Mouse (Mus musculus) thymus, postnatal 14 days (tissue): ENCODE measurements around the gene Mrpl14.
A peak's percentile ranks its signal among the peaks of the same experiment; 100 is the strongest.

Experiments used
- DNase-seq: peaks from one replicate; pipeline ENCODE4 v3.0.0; 2021

Gene Mrpl14

DNA sequence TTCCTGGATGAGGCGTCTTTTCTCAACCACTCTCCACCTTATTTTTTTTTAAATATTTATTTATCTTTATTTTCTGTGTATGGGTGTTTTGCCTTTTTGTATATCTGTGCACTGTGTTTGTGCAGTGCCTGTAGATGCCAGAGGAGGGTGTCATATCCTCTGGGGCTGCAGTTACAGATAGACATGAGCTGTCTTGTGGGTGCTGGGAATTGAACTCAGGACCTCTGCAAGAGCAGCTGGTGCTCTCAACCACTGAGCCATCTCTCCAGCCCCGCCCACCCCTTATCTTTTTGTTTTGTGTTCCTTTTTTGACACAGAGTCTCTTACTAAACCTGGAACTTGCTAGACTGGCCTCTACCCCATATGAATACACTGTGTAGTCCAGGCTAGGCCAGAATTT is 41.4 kb downstream of the Mrpl14 start:
- DNase-seq: no peak

DNA sequence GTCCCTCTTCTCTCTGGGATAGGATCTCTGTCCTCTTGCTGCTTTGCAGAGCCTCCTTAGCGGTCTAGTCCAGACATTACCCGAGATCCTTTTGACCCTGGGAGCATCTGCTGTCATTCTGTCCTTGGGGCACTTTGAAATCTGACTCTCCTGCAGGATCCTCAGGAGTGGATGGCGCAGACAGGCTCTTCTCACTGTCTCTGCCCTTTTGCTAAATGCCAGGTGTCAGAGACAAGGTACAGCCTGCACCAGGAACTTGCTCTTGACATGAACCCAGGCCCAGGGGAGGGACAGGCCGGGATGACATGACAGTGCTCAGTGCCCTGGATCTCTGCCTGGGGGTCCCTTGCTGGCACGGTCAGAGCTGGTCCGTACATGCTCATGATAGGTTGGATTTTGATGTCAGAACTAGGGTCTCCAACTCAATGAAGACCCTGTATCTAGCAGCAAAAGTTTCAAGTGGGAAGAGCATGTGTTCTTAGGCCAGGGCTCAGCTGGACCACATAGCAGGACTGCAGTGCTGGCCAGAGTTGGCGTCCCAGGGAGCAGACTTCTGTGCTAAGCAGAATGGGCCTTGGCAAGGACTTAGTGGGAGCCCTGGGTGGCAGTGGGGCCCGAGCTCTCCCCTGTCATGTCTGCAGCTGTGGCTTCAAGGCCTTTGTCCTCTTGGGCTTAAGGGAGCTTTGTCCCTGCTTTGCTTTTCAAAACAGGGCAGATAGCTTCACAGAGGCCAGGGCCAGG is 42.0 kb downstream of the Mrpl14 start:
- no peak for DNase-seq

DNA sequence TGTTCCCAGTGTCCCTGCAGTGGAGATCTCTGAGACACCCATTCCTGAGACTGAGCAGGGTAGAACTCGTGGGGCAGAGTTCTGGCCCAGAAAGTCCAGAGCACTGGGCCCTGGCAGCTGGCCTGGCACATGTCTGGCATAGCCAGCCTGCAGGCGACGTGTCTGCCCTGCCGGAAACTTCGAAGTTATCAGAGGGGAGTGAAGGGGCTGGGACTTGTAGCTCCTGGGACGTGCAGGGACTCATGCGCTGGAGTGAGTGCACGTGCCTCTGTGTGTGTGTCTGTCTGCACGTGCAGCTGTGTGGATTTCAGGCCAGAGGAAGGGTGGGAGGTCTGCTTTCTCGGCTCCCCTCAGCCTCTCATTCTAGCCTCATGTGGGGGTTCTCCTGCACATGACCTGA is 43.3 kb downstream of the Mrpl14 start:
- no peak for DNase-seq

DNA sequence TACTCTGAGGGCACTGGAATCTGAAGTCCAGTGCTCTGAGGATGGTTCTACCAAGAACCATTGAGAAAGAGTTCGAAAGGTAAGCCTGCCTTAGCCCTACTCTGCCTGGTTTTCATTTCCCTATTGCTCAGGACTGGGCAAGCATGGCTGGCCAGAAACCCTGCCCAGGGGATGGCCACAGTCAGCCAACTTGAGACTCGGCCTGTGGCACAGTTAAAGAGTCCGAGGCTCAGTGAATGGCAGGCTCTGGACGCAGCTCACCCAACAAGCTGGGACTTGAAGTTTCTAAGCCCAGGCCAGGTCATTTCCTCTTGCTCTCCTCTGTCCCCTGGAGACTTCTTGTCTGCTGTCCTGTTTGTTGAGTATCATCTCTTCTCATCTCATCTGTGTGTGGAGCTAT is 44.6 kb downstream of the Mrpl14 start:
- DNase-seq: no peak

DNA sequence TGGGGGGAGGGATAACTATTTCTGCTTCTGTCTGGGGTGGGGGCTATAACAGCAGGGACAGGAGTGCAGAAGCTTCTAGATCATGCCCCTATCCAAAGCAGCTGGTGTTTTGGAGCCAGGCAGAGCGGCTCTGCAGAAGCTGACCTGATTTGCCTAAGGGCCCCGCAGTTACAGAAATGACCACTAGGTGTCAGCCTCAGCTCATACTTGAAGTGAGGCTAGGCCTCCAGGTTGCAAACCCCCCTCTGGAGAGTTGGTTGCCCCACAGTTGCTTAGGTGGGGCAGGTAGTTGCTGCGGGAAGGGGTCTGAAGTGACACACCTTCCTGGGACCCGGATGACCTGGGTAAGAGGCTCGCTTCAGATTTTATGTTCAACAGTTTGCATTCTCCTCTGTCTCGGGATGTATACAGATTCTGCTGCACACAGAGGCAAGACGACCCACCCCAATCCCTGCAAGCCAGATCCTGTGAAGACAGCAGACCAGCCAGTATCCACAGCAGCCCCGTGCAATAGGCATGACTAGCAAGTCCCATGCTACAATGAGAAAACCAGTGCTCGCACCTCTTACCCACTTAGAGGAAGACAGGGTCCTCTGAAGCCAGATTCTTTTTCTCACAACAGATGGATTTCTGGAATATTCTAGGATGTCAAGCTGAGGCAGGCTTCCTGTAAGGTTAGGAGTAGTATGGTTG is 45.2 kb downstream of the Mrpl14 start:
- DNase-seq: peak; percentile 90

DNA sequence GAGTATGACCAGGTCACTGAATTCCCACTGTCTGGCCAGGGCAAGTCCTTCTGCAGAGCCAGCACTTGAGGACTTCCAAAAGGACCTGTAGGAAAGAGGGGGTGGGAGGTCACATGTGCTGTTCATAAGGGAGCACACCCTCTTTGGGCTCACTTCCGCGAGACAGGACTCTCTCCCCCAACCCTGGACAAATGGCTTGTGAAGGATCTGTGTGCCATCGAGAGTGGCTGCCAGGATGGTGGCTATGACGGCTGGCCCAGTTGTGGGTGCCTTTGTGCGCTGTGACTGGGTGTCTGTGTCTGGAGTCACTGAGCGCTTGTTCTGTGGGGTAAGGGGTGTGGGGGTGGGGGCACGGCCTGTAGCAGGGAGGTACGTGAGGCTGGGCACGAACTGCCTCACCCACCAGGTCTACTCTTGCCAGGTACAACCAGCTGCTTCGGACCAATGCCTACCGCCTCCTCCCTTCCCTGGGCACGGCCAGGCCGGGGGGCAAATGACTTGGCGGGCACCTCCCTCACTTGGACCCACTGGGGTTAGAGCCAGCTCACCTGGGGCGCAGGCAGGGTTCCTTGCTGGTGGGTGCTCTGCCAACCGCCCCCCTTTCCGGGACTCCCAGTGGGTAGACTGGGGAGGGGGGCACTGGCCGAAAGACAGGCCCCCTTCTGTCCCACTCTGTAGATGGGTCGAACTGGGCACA is 47.1 kb downstream of the Mrpl14 start:
- DNase-seq: no peak

DNA sequence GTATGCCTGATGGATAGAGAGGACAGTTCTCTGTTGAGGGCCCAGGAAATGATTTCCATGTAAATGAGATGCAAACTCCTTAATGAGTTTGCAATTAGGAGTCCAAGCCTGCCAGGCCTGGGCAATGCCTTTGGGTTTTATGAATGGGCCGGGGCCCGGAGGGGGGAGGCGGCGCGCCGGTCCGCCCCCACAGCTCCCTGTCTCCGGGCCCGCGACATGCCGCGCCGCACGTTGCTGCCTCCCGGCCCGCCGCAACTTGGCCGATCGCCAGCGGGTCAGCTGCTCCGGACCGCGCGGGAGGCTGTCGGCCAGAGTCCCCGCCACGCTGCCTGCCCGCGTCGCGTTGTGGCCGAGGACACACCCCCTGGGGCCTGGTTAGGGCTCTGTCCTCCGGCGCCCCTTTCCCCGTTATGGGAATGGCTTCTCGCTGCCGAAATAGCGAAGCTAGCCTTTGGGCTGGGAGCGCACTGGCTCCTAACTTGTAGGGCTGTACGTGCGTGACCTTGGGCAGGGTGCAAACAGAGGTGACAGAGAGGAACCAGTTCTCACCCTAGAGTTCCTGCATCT is 47.7 kb downstream of the Mrpl14 start, which contains the start of gene 1600014C23Rik:
Gene 1600014C23Rik (minus strand): TSS at position 110 of the 567 bp plus-strand sequence.
- peak; percentile 14 for DNase-seq

DNA sequence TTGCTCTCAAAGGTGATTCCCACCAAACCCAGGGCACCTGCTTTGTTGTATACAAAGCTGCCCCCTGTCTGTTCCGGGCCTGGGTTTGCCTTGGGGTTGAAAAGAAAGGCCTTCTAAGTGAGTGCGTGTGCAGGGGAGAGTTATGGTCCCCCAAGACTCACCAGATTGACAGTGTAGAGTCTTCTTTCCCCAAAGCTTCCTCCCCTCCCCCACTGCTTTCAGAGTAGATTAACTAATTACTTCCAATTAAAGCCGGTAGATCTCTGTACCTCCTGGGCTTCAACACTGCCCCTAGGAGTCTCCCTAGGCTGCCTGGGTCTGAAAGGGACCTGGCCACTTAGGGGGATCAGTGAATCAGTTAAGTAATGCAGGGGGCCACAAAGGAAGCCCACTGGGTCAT is 48.2 kb downstream of the Mrpl14 start:
- DNase-seq: no peak

DNA sequence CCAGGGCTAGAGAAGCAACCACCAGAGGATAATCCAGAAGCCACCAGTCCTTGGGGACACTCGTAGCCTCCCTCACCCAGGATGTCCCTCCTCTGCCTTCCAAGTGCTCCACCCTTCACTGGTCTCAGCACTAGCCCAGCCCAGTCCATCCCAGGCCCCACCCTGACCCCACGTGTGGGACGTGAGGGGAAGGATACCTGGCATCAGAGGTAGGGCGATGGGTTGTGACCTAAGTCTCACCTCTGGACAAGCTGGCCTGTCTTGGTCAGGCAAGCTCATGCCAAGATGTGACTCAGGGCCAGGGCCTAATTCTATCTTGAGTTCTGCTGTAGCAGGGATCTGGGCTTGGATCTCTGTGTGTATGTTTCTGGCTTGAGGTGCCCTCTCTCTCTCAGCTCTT is 48.8 kb downstream of the Mrpl14 start:
- DNase-seq: no peak

DNA sequence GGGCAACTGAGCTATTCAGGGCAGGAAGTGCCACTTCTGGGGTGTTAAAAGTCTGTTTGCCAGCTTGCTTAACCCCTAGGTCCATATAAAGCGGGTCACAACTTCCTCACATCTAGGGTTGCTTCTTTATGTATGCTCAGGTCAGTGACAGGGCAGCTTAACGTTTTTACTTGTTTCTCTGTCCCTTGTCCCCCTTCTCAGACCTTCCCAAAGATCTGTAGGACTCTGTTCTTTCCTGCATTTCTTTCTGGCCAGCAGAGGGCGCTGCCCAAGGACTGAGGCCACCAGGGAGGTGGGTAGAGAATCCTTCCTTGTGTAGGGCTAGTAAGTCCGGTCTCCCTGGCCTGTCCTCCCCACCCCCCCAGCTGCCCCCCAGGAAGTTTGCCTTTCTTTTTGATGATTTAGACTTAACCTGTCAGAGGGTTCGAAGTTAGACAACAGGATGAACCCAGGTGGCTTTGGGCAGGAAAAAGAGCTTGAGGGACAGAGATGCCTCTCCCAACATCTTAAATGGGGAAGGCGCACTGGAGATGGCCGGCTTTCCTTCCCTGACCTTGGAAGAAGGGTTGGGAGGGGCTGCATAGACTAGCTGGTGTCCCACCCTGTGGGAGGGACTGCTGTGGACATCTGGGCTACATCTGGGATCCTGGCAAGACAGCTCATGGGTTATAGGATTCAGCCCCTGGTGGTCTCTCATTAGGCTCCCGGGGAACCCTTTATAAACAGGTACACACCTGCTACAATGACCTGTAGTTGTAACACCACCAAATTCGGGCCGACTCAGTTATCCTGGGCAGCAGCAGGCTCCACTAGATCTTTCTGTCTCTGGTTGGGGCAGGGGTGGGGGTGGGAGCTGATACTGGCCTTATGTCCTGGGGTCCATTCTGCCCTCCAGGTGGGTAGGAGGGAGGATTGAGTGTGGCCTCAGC is 49.5 kb downstream of the Mrpl14 start:
- peak; percentile 83 for DNase-seq

DNA sequence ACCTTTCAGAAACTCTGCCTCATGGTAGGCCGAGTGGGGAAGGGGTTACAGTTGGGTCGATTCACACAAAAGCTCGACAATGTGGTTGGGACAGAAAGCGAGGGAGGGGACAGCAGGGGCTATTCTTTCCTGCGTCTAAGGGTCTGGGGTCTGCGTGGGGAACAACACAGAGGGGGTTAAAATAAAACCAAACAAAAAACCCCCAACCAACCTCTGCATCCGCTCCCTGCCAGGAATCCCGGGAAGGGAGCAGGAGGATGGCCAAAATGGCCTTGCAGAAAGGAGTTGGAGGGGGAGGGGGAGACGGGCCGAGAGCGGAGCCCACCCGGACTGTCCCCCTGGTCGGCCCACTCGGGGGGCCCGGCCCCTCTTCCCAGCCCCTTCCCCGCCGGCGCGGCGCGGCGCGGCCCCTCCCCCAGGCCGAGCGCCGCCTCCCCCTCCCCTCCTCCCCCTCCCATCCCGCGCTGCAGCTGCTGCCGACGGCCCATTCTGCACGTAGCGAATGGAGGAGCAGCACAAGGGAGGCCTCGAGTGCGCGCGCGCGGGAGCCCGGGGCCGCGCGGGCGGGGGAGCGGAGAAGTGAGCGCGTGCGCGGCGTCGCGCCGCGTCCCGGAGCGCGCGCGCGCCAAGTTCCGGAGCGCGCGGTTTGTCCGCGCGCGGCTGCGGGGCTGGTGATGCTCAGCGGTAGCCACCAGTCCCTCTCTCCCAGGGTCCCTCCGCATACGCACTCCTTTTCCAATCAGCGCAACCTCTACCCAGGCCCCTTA is 50.4 kb downstream of the Mrpl14 start:
- DNase-seq: peak; percentile 93

DNA sequence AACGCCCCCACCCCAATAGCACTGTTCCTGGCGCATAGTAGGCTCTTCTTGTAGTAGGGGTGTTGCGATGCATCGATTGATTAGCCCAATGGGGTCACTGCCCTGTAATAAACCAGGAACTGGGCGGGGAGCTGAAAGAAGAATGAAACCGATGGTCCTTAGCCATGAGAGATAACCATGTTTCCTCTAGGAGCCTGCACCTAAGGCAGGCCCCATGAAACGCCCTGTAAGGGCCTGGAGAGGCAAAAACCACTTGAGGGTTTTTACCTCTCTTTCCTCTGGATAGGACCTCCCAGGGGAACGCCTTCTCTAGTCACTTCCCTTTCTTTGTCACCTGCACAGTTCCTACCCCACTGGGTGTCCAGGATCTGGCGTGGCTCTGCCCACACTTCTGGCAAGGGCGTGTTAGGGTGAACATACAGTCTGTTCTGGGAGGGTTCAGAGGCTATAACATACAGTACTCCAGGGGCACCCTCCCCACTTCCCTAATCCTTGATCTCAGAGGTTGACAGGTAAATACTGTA is 51.0 kb downstream of the Mrpl14 start:
- peak; percentile 16 for DNase-seq

DNA sequence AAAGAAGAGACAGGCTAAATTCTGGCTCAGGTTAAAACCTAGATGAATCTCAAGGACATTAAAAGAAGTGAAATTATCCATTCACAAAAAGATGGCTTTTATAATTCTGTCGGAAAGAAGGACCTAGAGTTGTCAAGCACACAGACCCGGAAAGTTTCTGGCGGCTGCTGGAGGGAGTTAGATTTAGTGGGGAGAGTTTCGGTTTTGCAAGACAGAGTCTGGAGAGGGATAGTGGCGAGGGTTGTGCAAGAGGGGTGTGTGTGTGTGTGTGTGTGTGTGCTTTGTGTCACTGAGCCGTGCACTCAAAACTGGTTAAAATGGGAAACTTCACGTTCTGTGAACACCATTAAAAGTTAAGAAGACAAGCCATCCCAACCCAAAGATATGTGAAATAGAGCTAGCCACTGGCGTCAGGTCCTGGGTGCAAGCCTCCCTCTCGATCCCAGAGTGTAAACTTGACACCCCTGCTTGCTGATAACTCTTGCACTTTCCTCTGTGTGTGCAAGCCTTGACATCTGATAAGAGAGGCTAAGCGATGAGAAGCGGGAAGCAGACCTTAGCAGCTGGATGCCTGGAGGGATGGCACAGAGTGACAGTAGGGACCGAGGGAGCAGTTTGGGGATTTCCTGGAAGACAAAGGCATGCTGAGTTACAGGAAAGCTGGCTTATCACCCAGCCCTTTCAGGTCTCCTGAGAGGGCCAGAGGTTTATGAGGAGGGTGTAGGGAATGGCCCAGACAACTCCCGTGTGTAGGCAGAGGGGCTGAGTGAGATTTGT is 56.4 kb downstream of the Mrpl14 start:
- no peak for DNase-seq

DNA sequence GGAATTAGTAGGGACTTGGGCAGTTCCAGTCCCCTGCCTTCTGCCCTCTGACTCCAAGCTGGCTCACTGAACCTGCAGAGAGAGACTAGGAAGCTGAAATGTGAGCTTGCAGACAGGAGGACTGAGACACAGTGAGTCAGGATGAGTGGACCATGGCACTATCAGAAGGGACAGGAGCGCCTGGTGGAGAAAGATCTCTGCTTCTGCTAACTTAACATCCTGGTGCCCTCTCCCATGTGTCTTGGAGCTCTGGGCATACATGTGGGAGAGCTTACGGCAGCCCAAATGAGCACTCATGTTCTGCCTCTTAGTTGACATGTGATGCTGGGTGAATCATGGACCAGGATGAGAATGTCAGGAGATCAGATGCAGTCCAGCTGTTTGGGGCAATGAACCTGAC is 59.5 kb downstream of the Mrpl14 start:
- no peak for DNase-seq

DNA sequence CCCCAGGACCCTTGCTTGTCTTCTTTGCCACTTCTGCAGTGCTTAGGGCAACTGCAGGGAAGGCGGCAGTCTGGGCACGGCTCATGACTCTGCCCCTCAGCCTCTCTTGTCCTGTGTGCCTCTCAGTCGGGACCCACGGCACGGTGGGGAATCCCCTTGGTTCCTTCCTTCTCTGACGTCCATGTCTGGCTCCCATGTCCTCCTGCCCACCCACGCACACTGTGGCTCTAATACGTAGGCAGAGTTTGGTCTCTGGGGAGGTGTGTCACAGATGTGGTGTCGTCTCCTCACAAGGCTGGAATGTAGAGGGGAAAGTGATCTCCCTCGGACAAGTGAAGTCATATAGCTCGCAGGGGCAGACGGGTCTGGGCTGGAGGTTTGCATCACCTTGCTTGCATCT is 60.6 kb downstream of the Mrpl14 start:
- DNase-seq: no peak

DNA sequence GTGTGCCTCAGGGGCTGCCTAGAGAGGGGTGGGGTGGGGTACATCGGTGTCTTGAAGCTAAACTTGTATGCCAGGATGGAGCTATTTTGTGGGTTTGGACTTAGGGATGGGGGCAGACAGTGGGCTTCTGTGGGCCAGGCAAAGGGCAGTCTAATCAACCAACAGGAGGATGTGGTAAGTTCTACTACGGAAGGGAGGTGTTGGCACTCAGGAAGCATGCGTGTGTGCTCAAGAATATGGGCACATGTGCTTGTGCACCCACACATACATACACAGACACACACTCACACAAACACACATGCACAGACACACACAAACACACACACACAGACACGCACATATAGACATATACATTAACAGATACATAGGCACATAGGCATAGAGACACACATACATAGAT is 61.2 kb downstream of the Mrpl14 start:
- no peak for DNase-seq
